Mouse (Mus musculus): ENCODE measurements around the gene Pla2g4e. TPM values are rescaled to one million over a fixed set of nuclear protein-coding genes. Genes with fewer than 3 reads are reported as not detected.
"Not testable (repeated sequence)": the region's sequence is repeated elsewhere in the genome, so short reads cannot be mapped to it uniquely, and the experiment has no call there.

Gene Pla2g4e
- polyA plus RNA-seq, 1 experiment: not detected

DNA sequence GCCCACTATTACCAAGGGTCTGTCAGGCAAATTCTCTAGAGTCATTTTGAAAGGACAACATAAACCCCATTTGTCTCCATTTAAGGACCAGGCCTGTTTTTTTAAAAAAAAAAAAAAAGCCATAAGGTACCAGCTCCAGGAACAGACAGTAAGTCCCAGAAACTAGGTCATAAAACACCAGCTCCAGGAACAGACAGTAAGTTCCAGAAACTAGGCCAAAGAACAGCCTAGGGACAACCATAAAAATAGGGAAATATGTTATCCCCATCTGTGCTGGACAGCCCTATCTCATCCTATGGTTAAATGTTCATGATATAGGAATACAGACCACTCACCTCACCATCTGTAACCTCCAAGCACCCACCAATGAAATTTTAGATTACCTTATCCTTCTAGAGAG is 11.1 kb upstream of the Pla2g4e start:
- H3K4me3 ChIP-seq (ENCODE audit: insufficient read depth, low read depth, low read length): no peak overlapping the region
- H3K4me1 ChIP-seq (ENCODE audit: control insufficient read depth, insufficient read depth, insufficient read length, low read length): no peaks in the 10 kb centered on the region
- no peak overlapping the region for H3K27ac ChIP-seq (replicated peaks; ENCODE audit: low read depth, low read length)

DNA sequence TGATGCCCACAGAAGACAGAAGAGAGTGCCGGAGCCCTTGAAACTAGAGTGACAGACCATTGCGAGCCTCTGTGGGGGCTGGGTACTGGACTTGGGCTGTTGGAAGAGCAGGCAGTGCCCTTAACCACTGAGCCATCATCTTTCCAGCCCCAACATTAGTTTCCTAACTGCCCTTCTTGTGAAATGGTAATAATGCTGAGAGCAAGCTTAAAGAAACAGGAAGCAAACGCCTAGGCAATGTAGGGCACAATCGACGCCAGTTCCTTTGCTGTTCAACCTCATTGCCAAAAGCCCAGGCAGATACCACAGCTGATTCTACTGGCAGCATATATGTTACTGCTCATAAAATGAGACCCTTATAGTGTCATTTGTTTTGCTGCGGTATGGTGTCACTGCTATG is 7.5 kb upstream of the Pla2g4e start:
- H3K27ac ChIP-seq (replicated peaks; ENCODE audit: low read depth, low read length): no peak overlapping the region
- no peak overlapping the region for H3K4me3 ChIP-seq (ENCODE audit: insufficient read depth, low read depth, low read length)
- no peaks in the 10 kb centered on the region for H3K4me1 ChIP-seq (ENCODE audit: control insufficient read depth, insufficient read depth, insufficient read length, low read length)

DNA sequence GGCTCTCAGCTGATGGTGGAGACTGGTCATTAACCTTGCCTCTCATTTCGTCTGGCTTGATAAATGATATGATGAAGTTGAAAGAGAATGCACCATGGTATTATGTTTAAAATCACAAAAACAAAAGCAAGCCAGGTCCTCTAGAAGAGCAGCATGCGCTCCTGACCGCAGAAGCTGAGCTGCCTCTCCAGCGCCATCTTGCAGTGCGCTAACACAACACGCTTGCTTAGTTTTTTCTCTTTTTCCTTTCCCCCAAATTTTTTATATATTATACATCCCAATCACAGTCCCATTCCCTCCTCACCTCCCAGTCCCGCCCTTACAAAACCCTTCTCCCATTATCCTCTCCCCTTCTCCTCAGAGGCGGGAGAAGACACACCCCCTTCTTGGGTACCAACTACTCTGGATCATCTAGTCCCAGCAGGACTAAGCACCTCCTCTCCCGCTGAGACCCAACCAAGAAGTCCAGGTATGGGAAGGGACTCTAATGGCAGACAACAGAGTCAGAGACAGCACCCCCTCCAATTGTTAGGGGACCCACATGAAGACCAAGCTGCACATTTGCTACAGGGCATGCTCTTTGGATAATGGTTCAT is 384 bp upstream of the Pla2g4e start:
- Histone ChIP-seq H3K27ac (replicated peaks; ENCODE audit: low read depth, low read length) (no peak overlapping the region), H3K4me1 (ENCODE audit: control insufficient read depth, insufficient read depth, insufficient read length, low read length) (no peaks in the 10 kb centered on the region)

DNA sequence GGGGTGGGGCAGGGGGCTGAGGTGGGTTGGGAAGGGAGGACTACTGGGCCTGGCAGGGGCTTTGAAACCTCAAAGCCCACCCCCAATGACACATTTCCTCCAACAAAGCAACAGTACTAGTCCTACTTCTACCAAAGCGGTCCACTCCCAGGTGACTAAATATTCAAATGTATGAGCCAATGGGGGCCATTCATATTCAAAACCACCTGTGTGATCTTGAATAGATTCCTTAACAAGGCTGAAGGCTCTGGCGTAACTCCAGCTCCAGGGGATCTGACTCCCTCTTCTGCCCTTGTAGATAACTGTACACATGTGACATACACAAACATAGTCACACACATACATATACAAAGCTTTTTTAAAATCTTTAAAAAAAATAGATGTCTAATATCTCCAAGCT is 1.1 kb downstream of the Pla2g4e start:
- no peaks in the 10 kb centered on the region for H3K4me1 ChIP-seq (ENCODE audit: control insufficient read depth, insufficient read depth, insufficient read length, low read length)
- H3K27ac ChIP-seq (replicated peaks; ENCODE audit: low read depth, low read length): no peak overlapping the region
- H3K4me3 ChIP-seq (ENCODE audit: insufficient read depth, low read depth, low read length): no peak overlapping the region

More for the DNA sequence above, 384 bp upstream of the Pla2g4e start:
- 0 out of 2 replicates have a peak overlapping the region, but pooled peaks have one; percentile 38 for H3K4me3 ChIP-seq (ENCODE audit: insufficient read depth, low read depth, low read length)

DNA sequence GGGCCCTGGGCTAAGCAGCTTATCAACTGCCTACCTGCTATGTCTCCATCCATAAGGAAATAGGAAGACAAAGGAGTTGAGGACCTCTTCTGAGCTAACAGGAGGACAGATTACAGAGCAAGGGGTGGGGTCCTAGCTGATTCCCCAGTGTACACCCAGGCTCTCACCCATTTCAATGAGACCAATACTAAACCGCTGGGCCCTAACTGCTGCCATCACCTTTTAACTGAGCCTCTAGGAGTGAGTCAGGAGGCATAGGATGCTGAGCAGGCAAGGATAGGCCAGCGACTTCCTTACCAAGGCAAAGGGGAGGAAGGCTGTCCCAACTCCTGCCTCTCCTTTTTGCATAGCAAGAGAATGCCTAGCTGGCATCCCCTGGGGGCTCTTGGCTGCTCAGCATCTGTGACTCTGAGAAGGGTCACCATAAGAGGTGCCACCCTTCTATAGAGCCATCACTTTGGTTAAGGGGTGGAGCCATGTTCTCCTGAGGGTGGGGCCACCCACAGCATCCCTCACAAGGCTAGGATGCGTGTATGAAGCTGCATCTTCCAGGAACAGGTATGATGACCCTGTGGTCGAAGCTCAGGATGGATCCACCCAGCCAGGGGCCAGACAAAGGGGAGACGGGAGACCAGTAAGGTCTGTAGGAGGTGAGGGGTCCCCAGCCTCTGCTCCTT is 2.2 kb downstream of the Pla2g4e start:
- H3K4me3 ChIP-seq (ENCODE audit: insufficient read depth, low read depth, low read length): no peak overlapping the region
- H3K27ac ChIP-seq (replicated peaks; ENCODE audit: low read depth, low read length): no peak overlapping the region
- H3K4me1 ChIP-seq (ENCODE audit: control insufficient read depth, insufficient read depth, insufficient read length, low read length): no peaks in the 10 kb centered on the region

DNA sequence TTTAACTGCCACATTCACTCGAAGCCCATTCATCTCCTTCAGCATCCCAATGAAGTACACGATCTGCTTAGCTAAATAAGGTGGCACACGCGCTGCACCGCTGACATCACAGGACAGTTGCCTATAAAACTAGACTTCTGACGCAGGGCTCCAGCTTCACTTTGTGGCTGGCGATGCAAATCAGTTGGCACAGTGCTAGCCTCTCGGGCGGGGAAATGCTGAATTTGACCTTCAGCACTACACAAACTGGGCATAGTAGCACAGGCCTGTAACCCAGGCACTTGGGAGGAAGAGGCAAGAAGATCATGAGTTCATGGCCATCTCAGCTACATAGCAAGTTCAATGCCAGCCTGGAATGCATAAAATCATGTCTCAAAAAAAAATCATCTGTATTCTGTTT is 6.4 kb downstream of the Pla2g4e start:
- not testable (repeated sequence) for H3K27ac ChIP-seq (replicated peaks; ENCODE audit: low read depth, low read length); H3K4me3 ChIP-seq (ENCODE audit: insufficient read depth, low read depth, low read length); H3K4me1 ChIP-seq (ENCODE audit: control insufficient read depth, insufficient read depth, insufficient read length, low read length)

DNA sequence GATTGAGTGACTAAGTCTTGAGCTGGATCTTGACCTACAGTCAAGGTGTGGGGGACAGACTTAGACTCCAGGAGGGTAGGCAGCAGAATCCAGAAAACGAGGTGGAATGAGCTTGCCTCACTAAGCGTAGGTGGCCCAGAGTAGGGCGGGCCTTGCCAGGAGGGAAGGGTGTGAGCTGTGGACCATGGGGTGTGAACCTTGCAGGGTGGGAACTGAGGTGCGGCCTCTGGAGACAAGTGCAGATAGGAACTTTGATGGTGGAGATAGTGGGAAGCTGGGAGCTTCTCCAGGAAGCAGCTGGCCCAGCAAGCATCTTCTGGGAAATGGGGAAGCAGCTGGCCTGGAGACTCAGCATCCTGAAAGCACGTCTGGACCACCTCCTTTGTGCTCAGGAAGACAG is 7.4 kb downstream of the Pla2g4e start:
- H3K4me3 ChIP-seq (ENCODE audit: insufficient read depth, low read depth, low read length): no peak overlapping the region
- no peak overlapping the region for H3K27ac ChIP-seq (replicated peaks; ENCODE audit: low read depth, low read length)
- no peaks in the 10 kb centered on the region for H3K4me1 ChIP-seq (ENCODE audit: control insufficient read depth, insufficient read depth, insufficient read length, low read length)

DNA sequence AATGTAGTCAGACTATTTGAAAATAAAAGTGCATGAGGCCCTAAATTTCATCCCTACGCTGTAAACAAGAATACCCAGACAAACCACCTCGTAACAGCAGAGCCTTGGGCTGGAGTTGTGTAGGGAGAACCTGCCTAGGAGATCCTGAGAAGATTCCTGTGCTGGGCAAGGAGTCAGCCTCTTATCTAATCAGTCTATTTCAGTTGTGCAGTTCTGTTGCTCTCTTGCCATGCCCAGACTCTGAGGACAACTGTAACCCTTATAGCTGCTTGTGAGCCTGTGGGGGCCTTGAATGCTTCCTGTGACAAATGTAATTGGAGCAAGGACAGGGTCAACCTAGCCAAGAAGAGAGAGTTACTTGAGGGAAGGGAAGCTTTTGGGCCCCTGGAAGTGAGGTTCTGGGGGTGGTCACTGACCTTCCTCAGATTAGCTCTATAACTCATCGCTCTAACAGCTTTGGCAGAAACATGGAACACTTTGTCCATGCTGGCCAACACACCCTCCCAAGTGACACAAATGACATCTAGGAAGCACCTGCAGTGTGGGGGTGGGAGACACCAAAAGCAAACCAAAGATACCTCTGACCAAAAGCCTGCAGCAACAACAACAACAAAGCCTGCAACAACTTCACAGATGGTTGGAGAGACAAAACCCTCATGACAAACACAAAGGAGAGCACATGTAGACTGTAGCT is 9.0 kb downstream of the Pla2g4e start:
- no peak overlapping the region for H3K4me3 ChIP-seq (ENCODE audit: insufficient read depth, low read depth, low read length)
- H3K4me1 ChIP-seq (ENCODE audit: control insufficient read depth, insufficient read depth, insufficient read length, low read length): no peaks in the 10 kb centered on the region
- H3K27ac ChIP-seq (replicated peaks; ENCODE audit: low read depth, low read length): no peak overlapping the region

DNA sequence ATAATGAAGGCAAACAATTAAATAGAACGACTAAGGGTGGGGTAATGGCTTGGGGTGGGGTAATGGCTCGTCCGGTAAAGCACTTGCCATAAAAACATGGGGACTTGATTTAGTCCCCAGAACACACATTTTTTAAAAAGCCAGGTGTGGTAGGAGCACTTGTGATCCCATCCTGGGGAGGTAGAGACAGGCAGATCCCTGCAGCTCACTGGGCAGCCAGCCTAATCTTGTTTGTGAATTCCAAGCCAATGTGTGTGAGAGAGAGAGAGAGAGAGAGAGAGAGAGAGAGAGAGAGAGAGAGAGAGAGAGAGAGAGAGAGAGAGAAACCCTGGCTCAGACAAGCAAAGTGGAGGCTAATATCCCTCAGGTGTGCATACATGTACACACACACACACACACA is 9.8 kb downstream of the Pla2g4e start:
- no peak overlapping the region for H3K4me3 ChIP-seq (ENCODE audit: insufficient read depth, low read depth, low read length)
- no peaks in the 10 kb centered on the region for H3K4me1 ChIP-seq (ENCODE audit: control insufficient read depth, insufficient read depth, insufficient read length, low read length)
- H3K27ac ChIP-seq (replicated peaks; ENCODE audit: low read depth, low read length): no peak overlapping the region

DNA sequence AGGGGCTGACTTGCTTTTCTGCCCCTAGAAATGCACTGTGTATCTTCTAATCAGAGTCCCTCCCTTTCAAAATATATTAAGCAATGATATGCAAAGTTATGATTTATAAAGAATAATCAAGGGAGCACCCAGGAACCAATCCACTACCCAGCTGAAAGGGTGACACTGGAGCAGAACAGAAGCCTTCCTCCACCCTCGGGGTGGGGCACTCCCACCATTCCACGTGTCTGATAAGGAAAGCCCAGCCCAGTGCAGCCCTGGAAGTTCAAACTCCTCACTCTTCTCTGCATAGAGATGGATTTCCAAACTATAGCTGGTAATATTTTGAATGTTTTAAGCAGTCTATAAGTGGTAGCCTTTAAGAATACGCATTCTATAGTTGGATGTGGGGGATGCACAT is 13.5 kb downstream of the Pla2g4e start:
- H3K4me3 ChIP-seq (ENCODE audit: insufficient read depth, low read depth, low read length): no peak overlapping the region
- H3K4me1 ChIP-seq (ENCODE audit: control insufficient read depth, insufficient read depth, insufficient read length, low read length): no peaks in the 10 kb centered on the region
- H3K27ac ChIP-seq (replicated peaks; ENCODE audit: low read depth, low read length): no peak overlapping the region

DNA sequence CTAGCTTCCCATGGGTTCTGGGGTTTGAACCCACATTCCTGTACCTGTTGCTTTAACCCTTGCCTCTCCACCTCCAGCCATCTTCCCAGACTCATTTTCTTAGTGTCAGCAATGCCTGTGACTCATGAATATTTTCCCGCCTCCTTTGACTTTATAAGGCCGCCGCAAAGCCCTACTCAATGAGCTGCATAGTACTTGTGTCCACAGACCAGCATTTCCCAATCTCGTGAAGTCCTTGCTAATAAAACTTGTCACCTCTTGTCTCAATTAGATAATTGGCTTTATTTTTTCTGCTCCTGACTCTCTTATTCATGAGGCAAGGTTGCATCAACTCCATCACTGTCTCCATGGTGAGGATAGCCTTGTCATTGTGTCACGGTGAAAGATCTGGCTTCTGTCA is 30.5 kb downstream of the Pla2g4e start:
- Histone ChIP-seq H3K4me3 (ENCODE audit: insufficient read depth, low read depth, low read length) (no peak overlapping the region), H3K4me1 (ENCODE audit: control insufficient read depth, insufficient read depth, insufficient read length, low read length) (no peaks in the 10 kb centered on the region)

DNA sequence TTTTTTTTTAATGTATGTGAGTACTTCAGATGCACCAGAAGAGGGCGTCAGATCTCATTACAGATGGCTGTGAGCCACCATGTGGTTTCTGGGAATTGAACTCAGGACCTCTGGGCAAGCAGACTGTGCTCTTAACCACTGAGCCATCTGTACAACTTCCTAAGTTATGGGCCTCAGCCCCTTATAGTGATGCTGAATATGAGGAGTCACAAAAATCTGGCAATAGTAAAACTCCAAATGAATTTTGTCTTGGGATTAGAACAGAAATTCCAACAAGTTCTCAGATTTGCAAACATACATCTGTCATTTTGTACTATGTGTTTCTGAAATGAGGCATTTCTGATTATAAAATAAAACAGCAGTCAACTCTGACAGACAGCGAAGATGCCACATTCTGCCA is 33.7 kb downstream of the Pla2g4e start:
- no peak overlapping the region for H3K4me3 ChIP-seq (ENCODE audit: insufficient read depth, low read depth, low read length)
- H3K27ac ChIP-seq (replicated peaks; ENCODE audit: low read depth, low read length): no peak overlapping the region
- H3K4me1 ChIP-seq (ENCODE audit: control insufficient read depth, insufficient read depth, insufficient read length, low read length): no peaks in the 10 kb centered on the region

More for the DNA sequence above, 30.5 kb downstream of the Pla2g4e start:
- no peak overlapping the region for H3K27ac ChIP-seq (replicated peaks; ENCODE audit: low read depth, low read length)

DNA sequence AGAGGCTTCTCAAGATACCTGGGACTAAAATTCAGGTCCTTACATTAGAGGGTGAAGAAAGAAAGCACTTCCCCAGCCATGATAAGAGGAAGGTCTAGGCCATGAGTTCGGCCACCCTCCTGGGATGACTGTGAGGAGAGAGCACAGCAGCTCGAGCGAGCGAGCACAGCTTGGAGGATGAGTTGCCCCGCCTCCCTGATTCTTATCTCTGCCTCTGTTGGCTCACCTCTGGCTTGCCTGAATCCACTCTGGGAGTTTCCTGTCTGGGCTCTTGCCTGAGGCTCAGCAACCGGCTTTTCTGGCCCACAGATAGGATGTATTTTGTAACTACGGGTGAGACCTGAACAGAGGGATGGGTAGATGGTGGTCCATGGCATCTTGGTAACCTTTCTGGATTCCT is 37.2 kb downstream of the Pla2g4e start:
- Histone ChIP-seq H3K4me1 (ENCODE audit: control insufficient read depth, insufficient read depth, insufficient read length, low read length) (no peaks in the 10 kb centered on the region), H3K4me3 (ENCODE audit: insufficient read depth, low read depth, low read length) (no peak overlapping the region), H3K27ac (replicated peaks; ENCODE audit: low read depth, low read length) (no peak overlapping the region)

DNA sequence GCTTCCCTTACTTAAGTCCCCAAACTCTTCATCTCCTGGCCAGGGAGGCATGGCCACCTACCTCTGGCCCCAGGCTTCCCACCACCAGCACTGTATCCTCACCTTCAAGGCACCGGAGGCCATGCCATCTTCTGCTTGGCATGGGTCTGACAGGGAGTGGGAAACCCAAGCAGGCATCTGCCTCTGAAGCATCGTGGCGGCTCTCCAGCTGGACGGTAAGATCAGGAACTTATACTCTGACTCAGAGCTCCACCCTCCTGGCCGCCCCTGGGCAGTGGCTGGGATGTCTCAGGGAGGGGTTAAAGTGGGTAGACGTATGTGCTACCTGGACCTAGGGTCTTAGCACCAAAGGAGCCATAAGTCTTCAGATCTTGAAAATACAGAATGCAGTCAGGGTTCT is 38.1 kb downstream of the Pla2g4e start:
- Histone ChIP-seq H3K4me1 (ENCODE audit: control insufficient read depth, insufficient read depth, insufficient read length, low read length) (no peaks in the 10 kb centered on the region), H3K4me3 (ENCODE audit: insufficient read depth, low read depth, low read length) (no peak overlapping the region), H3K27ac (replicated peaks; ENCODE audit: low read depth, low read length) (no peak overlapping the region)

DNA sequence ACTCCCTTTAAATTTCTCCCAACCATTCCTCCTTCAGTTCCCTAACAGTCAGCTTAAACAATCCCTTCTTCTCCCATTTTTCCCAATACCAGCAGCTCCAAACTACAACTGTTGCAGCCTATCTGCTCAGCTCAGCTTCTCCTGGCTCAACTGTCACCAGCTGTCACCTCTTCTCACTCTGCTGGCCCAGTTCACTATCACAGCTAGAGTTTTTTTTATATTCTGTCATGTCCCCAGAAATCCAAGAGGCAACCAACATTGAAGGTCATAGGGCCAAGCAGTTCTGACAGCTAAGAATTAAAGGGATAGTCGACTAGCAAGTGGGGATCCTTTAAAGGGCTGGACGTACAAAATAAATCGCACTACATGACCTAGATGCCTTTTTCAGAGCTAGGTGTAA is 41.4 kb downstream of the Pla2g4e start:
- Histone ChIP-seq H3K27ac (replicated peaks; ENCODE audit: low read depth, low read length) (no peak overlapping the region), H3K4me3 (ENCODE audit: insufficient read depth, low read depth, low read length) (no peak overlapping the region)

DNA sequence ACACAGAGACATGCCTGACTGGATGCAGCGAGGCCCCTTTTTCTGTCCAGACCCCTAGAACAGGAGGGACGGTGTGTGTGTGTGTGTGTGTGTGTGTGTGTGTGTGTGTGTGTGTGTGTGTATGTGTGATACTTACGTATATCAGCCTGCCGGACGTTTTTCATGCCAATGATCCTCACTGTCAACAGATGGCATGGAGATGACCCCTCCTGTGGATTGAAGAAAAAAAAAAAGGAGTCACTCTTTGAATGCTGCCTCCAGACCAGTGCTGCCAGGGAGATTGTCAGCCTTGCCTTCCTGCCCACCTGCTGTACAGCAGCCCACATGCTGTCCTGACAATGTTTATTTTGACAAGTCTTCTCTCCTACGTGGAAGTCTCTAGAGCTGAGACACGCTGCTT is 45.1 kb downstream of the Pla2g4e start:
- no peaks in the 10 kb centered on the region for H3K4me1 ChIP-seq (ENCODE audit: control insufficient read depth, insufficient read depth, insufficient read length, low read length)
- H3K4me3 ChIP-seq (ENCODE audit: insufficient read depth, low read depth, low read length): no peak overlapping the region
- no peak overlapping the region for H3K27ac ChIP-seq (replicated peaks; ENCODE audit: low read depth, low read length)

More for the DNA sequence above, 41.4 kb downstream of the Pla2g4e start:
- H3K4me1 ChIP-seq (ENCODE audit: control insufficient read depth, insufficient read depth, insufficient read length, low read length): no peaks in the 10 kb centered on the region
